Mouse (Mus musculus) embryonic fibroblast, embryonic 13.5 days (primary cell): ENCODE measurements around the gene Epha5.

ENCODE experiments used
- CTCF ChIP-seq: IDR thresholded peaks from 2 replicates; pipeline ENCODE4 v1.5.1; 2011; ENCODE audit warnings: mild to moderate bottlenecking, control low read depth, low read length, moderate library complexity, borderline replicate concordance; ENCODE audit not compliant: insufficient read depth
- POLR2A ChIP-seq: IDR thresholded peaks from 2 replicates; pipeline ENCODE4 v1.6.1; 2011; ENCODE audit warnings: low read depth, mild to moderate bottlenecking, control low read depth, low read length, moderate library complexity

DNA sequence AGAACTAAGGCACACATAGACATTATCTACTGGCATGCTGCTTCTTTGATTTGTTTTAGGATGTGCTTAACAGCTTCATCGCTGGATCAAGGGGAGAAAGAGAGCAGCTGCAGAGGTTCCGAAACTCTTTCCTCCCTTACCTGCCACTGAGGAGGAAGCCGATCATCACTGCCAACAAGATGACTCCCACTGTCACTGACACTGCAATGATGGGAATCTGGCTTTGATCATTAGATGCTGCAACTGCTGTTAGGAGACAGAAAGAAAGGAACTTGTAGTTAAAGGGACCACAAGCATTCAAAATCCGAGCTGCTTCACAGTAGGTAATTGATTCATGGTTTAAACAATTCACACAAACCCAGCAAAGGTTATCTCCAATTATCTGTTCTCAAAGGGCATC is 275.0 kb downstream of the Epha5 start:
- TF ChIP-seq POLR2A (no peak), CTCF (no peak)
